Mouse (Mus musculus) stomach, embryonic 16.5 days (tissue): ENCODE results near the gene Atp6v1g1. TPM values are rescaled to one million over a fixed set of nuclear protein-coding genes. Genes with fewer than 3 reads are reported as not detected.

Experiments used
- ATAC-seq: fragments of 200-750 bp; cut with Nextera tagmentation; 2 replicates; pipeline ENCODE4 v1.8.0; 2017; ENCODE audit warnings: moderate number of reproducible peaks, moderate TSS enrichment; ENCODE audit not compliant: insufficient read depth, low FRiP score
- H3K27ac ChIP-seq: fragments of 300-500 bp; sonication (generic); 2 replicates; pipeline ENCODE4 v1.5.1; 2014; ENCODE audit warnings: low read length
- H3K27me3 ChIP-seq: fragments of 300-500 bp; sonication (generic); 2 replicates; pipeline ENCODE4 v1.6.1; 2014; ENCODE audit warnings: low read length, control low read depth, mixed read lengths; ENCODE audit not compliant: control insufficient read depth, insufficient read depth
- H3K36me3 ChIP-seq: fragments of 300-500 bp; sonication (generic); 2 replicates; pipeline ENCODE4 v1.6.1; 2014; ENCODE audit warnings: low read length; ENCODE audit not compliant: control insufficient read depth, insufficient read depth
- H3K4me1 ChIP-seq: fragments of 300-500 bp; sonication (generic); 2 replicates; pipeline ENCODE4 v1.6.1; 2014; ENCODE audit warnings: low read length, control low read depth, mixed read lengths; ENCODE audit not compliant: control insufficient read depth, insufficient read depth
- H3K4me2 ChIP-seq: fragments of 300-500 bp; sonication (generic); 2 replicates; pipeline ENCODE4 v1.6.1; 2014; ENCODE audit warnings: low read depth, low read length, mixed read lengths
- H3K4me3 ChIP-seq: fragments of 300-500 bp; sonication (generic); replicated peaks from 2 replicates; pipeline ENCODE4 v1.5.1; 2014; ENCODE audit warnings: mild to moderate bottlenecking, low read length
- H3K9ac ChIP-seq: fragments of 300-500 bp; sonication (generic); 2 replicates; pipeline ENCODE4 v1.6.1; 2014; ENCODE audit warnings: low read length
- H3K9me3 ChIP-seq: fragments of 300-500 bp; sonication (generic); replicated peaks from 2 replicates; pipeline ENCODE4 v1.6.1; 2016; ENCODE audit warnings: low read length, control low read depth; ENCODE audit not compliant: control insufficient read depth
- WGBS: fragments of 180-500 bp; shearing (Covaris S2); extraction: QIAGEN DNeasy Blood & Tissue Kit; methylation state at CpG from one replicate; pipeline ENCODE4 v1.1.7; 2014; 5-methylcytosine and 5-hydroxymethylcytosine counted together
- polyA plus RNA-seq: library from polyadenylated mRNA; unstranded; fragments of >200 nt; fragmentation: Nextera tagmentation; extraction: Ambion mirVana; gene quantifications from 2 replicates; pipeline ENCODE4 v1.2.1, GENCODE M21; 2015

Atp6v1g1 gene
- polyA plus RNA-seq, 1 experiment from 2014 or later: 277 TPM

GRCm38 (mm10) chr4:63562742-63563141, 18.2 kb downstream of the Atp6v1g1 start:
- ATAC-seq: no peak
- no peak overlapping the region for H3K9ac ChIP-seq
- no peak overlapping the region for H3K4me3 ChIP-seq
- no peaks in the 10 kb centered on the region for H3K36me3 ChIP-seq
- H3K9me3 ChIP-seq: no peaks in the 10 kb centered on the region
- no peaks in the 10 kb centered on the region for H3K27me3 ChIP-seq
- peaks cover 34% of the 10 kb centered on the region for H3K4me1 ChIP-seq
- peak overlapping the region; percentile 21 for H3K27ac ChIP-seq
- H3K4me2 ChIP-seq: no peak overlapping the region
- 89% methylated on average over 4 of the region's 4 CpGs for WGBS

DNA sequence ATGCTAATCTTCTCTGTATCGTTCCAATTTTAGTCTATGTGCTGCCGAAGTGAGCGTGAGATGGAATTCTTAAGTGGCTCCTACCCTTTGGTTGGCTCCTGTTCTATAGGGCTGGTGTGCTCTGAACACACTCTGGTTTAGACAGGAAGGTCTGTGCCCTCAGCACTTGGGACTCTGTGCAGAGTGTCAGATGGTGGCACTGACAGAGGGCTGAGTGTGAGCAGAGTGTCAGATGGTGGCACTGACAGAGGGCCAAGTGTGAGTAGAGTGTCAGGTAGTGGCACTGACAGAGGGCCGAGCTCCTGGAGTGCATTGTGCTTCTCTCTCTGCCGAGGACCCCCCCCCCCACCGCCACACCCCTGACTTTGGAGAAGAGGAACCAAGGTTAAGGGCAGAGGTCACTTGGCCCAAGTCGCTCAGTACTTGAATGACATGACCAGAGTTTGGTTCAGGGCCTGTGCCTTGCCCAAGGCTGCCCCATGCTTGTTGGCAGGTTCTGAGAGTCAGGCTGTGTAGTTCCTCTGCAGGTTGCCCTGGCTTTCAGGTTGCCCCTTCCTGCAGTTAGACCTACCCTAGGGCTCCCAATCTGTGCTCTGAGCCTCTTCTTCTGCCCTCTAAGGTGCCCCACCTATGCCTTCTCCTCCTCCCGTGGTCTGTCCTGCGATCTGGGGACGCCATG, 23.3 kb downstream of the Atp6v1g1 start:
- H3K27me3 ChIP-seq: no peaks in the 10 kb centered on the region
- WGBS: 88% methylated on average over 10 of the region's 10 CpGs
- no peak for ATAC-seq
- H3K9me3 ChIP-seq: no peaks in the 10 kb centered on the region
- no peaks in the 10 kb centered on the region for H3K36me3 ChIP-seq
- H3K4me3 ChIP-seq: no peak overlapping the region
- no peak overlapping the region for H3K27ac ChIP-seq
- H3K9ac ChIP-seq: no peak overlapping the region
- H3K4me2 ChIP-seq: no peak overlapping the region
- peaks cover 7% of the 10 kb centered on the region; the same call in 1 of the 2 replicates for H3K4me1 ChIP-seq

DNA sequence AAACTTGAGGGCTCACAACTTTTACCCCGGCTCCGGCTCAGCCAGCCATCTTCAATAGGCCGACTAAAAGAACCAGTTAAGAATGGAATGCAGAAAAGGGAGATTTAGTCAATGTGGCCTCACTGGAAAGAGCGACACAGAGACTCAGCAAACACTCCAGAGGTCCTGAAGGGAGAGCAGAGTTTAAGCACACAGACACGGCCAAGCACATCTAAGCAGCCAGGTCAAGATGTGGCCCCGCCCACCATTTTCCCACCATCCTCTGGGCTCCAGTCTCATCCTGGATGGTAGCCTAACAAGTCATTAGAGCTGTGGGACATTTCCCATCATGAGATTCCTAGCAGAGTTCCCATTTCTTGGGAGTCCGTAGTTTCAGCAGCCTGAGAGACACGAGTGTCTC, 24.8 kb downstream of the Atp6v1g1 start:
- Histone ChIP-seq H3K36me3 (no peaks in the 10 kb centered on the region), H3K9me3 (no peaks in the 10 kb centered on the region), H3K4me1 (peaks cover 7% of the 10 kb centered on the region; the same call in 1 of the 2 replicates), H3K27me3 (no peaks in the 10 kb centered on the region), H3K4me2 (no peak overlapping the region), H3K27ac (no peak overlapping the region), H3K4me3 (no peak overlapping the region), H3K9ac (no peak overlapping the region)
- WGBS: 73% methylated on average over 8 of the region's 8 CpGs
- no peak for ATAC-seq

- Histone ChIP-seq H3K4me2 (no peak overlapping the region), H3K27ac (no peak overlapping the region), H3K36me3 (no peaks in the 10 kb centered on the region), H3K27me3 (no peaks in the 10 kb centered on the region), H3K9me3 (no peaks in the 10 kb centered on the region), H3K4me3 (no peak overlapping the region), H3K4me1 (peaks cover 7% of the 10 kb centered on the region; the same call in 1 of the 2 replicates), H3K9ac (no peak overlapping the region)
- WGBS: 40% methylated on average over 7 of the region's 7 CpGs
- no peak for ATAC-seq
These were observed 25.7 kb downstream of the Atp6v1g1 start for GRCm38 (mm10) chr4:63570208-63570781.

DNA sequence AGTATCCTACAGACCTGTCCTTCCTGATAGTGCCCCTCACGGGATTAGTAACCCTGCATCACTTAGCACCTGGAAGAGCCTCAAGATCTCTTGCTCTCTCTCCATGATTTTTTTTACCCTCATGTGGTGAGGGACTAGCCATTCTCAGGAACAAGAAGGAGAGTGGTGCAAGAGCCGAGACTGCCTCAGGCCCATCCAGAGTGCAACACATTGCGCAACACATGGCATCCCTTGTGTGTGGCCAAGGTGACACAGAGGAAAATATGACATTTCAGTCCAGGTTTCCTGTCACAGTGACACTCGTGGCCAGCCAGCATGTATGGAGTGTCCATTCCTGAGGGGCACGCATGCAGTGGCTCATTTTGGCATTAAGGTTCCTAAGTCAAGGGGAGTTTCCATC, 28.0 kb downstream of the Atp6v1g1 start:
- no peak overlapping the region for H3K4me2 ChIP-seq
- no peak overlapping the region for H3K27ac ChIP-seq
- no peak overlapping the region for H3K9ac ChIP-seq
- H3K27me3 ChIP-seq: no peaks in the 10 kb centered on the region
- WGBS: 90% methylated on average over 5 of the region's 5 CpGs
- H3K4me1 ChIP-seq: peaks cover 7% of the 10 kb centered on the region; the same call in 1 of the 2 replicates
- ATAC-seq: no peak
- no peaks in the 10 kb centered on the region for H3K36me3 ChIP-seq
- H3K9me3 ChIP-seq: no peaks in the 10 kb centered on the region
- no peak overlapping the region for H3K4me3 ChIP-seq

DNA sequence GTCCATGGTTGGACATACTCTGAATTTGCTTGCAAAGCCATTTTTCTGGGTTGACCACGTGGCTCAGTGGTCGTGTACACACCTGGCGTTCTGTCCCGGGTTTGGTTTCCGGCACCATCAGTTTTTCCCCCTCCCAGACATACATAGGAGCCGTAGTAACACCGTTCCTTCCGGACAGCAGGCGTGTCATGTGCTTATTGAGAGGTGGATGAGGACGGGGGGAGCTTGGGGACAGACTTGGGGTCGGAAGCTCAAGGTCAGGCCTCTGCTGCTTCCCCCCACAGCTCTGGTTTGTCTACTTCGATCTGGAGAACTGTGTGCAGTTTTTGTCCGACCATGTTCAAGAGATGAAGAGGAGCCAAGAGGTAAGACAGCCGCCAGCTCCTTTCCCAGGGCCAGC, 35.1 kb downstream of the Atp6v1g1 start:
- H3K27me3 ChIP-seq: no peaks in the 10 kb centered on the region
- 86% methylated on average over 14 of the region's 14 CpGs for WGBS
- no peak overlapping the region for H3K4me2 ChIP-seq
- H3K9ac ChIP-seq: no peak overlapping the region
- no peaks in the 10 kb centered on the region for H3K9me3 ChIP-seq
- ATAC-seq: no peak
- no peaks in the 10 kb centered on the region; the same call in 1 of the 2 replicates for H3K36me3 ChIP-seq
- no peaks in the 10 kb centered on the region for H3K4me1 ChIP-seq
- H3K4me3 ChIP-seq: no peak overlapping the region
- no peak overlapping the region for H3K27ac ChIP-seq

DNA sequence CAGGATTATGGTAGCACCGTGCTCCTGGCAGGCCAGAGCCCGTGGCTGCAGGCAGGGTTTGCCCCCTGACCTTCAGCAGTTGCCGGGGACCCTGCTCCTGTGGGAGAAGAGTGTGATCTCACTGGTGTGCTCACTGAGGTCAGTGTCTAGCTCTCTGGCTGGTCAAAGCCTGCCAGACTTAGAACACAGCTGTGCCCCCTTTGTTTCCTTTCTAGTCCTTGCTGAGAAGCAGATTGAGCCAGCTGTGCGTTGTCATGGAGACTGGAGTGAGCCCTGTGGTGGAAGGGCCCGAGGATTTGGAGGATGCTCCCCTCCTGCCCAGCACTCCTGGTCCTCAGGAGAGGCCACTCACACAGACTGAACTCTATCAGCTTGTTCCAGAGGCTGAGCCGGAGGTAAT, 35.5 kb downstream of the Atp6v1g1 start:
- no peak overlapping the region for H3K27ac ChIP-seq
- no peak overlapping the region for H3K4me3 ChIP-seq
- WGBS: 52% methylated on average over 6 of the region's 6 CpGs

DNA sequence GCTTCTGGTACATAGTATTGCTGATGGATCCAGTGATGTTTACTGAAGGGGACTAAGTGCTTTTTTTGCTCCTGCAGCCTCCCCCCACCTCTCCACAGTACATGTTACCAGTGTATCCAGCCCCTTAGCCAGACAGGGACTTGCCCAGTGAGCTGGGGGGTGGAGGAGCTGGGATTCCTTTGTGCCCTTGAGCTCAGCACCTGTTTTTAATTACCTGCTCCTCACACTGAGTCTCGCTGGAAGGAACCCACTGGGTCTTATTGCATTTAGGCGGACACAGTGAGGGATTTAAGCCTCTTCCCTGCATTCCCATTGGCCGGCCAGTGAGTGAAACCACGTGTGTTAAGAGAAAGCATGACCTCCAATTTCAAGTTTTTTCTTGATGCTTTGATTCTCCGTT, 38.0 kb downstream of the Atp6v1g1 start:
- H3K27ac ChIP-seq: no peak overlapping the region
- H3K9me3 ChIP-seq: no peaks in the 10 kb centered on the region
- no peaks in the 10 kb centered on the region for H3K27me3 ChIP-seq
- H3K9ac ChIP-seq: no peak overlapping the region
- H3K4me3 ChIP-seq: no peak overlapping the region
- H3K36me3 ChIP-seq: no peaks in the 10 kb centered on the region; the same call in 1 of the 2 replicates
- ATAC-seq: no peak
- H3K4me1 ChIP-seq: no peaks in the 10 kb centered on the region
- H3K4me2 ChIP-seq: no peak overlapping the region
- 73% methylated on average over 5 of the region's 5 CpGs for WGBS

More for the DNA sequence above, 35.5 kb downstream of the Atp6v1g1 start:
- Histone ChIP-seq H3K9me3 (no peaks in the 10 kb centered on the region), H3K4me2 (no peak overlapping the region), H3K4me1 (no peaks in the 10 kb centered on the region), H3K9ac (no peak overlapping the region), H3K36me3 (no peaks in the 10 kb centered on the region; the same call in 1 of the 2 replicates), H3K27me3 (no peaks in the 10 kb centered on the region)
- no peak for ATAC-seq

- Histone ChIP-seq H3K4me1 (no peaks in the 10 kb centered on the region), H3K27ac (no peak overlapping the region), H3K4me3 (no peak overlapping the region), H3K27me3 (no peaks in the 10 kb centered on the region), H3K4me2 (no peak overlapping the region), H3K9me3 (no peaks in the 10 kb centered on the region), H3K36me3 (no peaks in the 10 kb centered on the region; the same call in 1 of the 2 replicates), H3K9ac (no peak overlapping the region)
- 91% methylated on average over 10 of the region's 10 CpGs for WGBS
- no peak for ATAC-seq
These were observed 40.6 kb downstream of the Atp6v1g1 start for GRCm38 (mm10) chr4:63585216-63585615.
